9 mouse cellular contexts compared by ENCODE assay signal in the genomic region with DNA sequence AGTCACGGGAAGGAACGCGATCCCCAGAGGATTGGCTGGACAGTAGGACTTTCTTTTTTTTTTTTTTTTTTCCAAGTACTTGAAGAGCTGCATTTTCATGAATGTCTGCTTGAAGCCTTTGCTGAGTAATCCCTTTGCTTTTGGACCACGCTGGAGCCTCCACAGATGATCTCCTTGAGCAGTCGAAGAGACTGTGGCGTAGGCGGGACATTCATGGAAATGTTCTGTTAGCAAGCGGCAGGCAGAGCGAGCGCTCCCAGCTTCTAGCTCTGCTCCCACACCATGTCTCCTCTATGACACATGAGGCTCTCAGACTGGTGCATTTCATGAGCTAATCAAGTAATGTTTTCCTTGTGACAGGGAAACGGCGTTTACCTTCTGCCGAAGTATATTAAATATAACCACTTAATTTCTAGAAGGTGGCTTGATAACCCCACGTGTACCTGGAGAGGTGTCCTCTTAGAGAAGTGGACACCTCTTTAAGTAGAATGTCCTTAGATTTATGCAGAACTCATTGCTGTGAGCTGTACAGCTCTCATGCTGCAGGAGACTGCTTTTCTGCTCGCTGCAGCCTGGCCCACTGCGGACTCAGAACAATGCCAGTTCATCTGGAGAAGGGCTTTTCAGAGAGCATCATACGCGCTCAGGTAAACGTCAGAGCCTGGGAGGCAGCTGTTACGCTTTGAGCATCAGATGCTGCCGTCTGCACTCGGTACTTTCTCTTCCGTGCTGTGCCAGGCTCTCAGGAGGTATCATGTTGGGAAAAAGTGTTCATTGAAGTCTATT.
DNase-seq lines count a peak whose midpoint lies in the region; ATAC-seq and TF ChIP-seq lines count a peak whose summit lies in the region.
"Had no signal": no experiment of that assay in that cellular context is flagged by ENCODE, and none has a peak within 500 bp of the region (broad histone marks: within the 10 kb centered on the region; RNA-seq: fewer than 3 reads in every experiment).

No protein-coding gene starts in this region.

- ATAC-seq in forebrain, embryonic 14.5 days = no peak
- ATAC-seq in lung, embryonic 14.5 days (ENCODE audit: insufficient read depth) = no peak
- no peak for ATAC-seq in erythroid progenitor cell, adult 5-6 weeks (replicated peaks; ENCODE audit: low FRiP score, poor library complexity, severe bottlenecking)

- no peak overlapping the region for H3K4me2 ChIP-seq in forebrain, embryonic 14.5 days (ENCODE audit: low read length)
- H3K4me2 ChIP-seq in lung, embryonic 14.5 days = 0 out of 2 replicates have a peak overlapping the region, but pooled peaks have one; percentile 7
- H3K4me2 ChIP-seq: liver, embryonic 13.5 days had no signal

- peaks cover 12% of the 10 kb centered on the region; the same call in 1 of the 2 replicates for H3K4me1 ChIP-seq in forebrain, embryonic 14.5 days (ENCODE audit: control insufficient read depth, insufficient read depth, low read length)
- peaks cover 27% of the 10 kb centered on the region for H3K4me1 ChIP-seq in forebrain, embryonic 10.5 days
- 0 out of 2 replicates have a peak, but pooled peaks cover 12% of the 10 kb centered on the region for H3K4me1 ChIP-seq in lung, embryonic 14.5 days (ENCODE audit: insufficient read depth)

- H3K9ac ChIP-seq in forebrain, embryonic 14.5 days (ENCODE audit: low read length) = no peak overlapping the region
- H3K9ac ChIP-seq in lung, embryonic 14.5 days = no peak overlapping the region
- H3K9ac ChIP-seq: liver, embryonic 13.5 days had no signal

- no peak overlapping the region for H3K4me3 ChIP-seq in forebrain, embryonic 14.5 days (ENCODE audit: low read depth, low read length)
- no peak overlapping the region for H3K4me3 ChIP-seq in forebrain, embryonic 10.5 days
- H3K4me3 ChIP-seq in lung, embryonic 14.5 days (ENCODE audit: low read depth, low read length) = no peak overlapping the region
- H3K4me3 ChIP-seq: liver, embryonic 13.5 days had no signal

- peak; percentile 32 for DNase-seq in forebrain, embryonic 14.5 days (ENCODE audit: low spot score)
- DNase-seq in forebrain, embryonic 10.5 days (ENCODE audit: extremely low spot score, low spot score) = no peak
- no peak for DNase-seq in lung, embryonic 14.5 days
- DNase-seq in lung, postnatal 14 days = no peak
- peak; percentile 43 to 54 for DNase-seq in layer of hippocampus, postnatal 10 days (ENCODE audit: low spot score in 2 of 2)
- DNase-seq in right cerebral cortex, postnatal 10 days (ENCODE audit: low spot score in 2 of 2) = peak; percentile 85 to 92
- no peak for DNase-seq in natural killer cell, adult 2 months (ENCODE audit: low spot score in 2 of 2)
- DNase-seq: liver, embryonic 13.5 days had no signal

- TF ChIP-seq CTCF in lung, embryonic 14.5 days (IDR thresholded peaks at IDR 0.05; ENCODE audit: low read depth) = no peak

- 65% methylated on average over 23 of the region's 23 CpGs for WGBS in forebrain, embryonic 14.5 days
- 82% methylated on average over 23 of the region's 23 CpGs for WGBS in forebrain, embryonic 10.5 days
- 62% methylated on average over 23 of the region's 23 CpGs for WGBS in lung, embryonic 14.5 days

- no peaks in the 10 kb centered on the region for H3K36me3 ChIP-seq in forebrain, embryonic 14.5 days (ENCODE audit: control insufficient read depth, insufficient read depth, low read length)
- no peaks in the 10 kb centered on the region for H3K36me3 ChIP-seq in forebrain, embryonic 10.5 days (replicated peaks)
- no peaks in the 10 kb centered on the region for H3K36me3 ChIP-seq in lung, embryonic 14.5 days (ENCODE audit: insufficient read depth)
- H3K36me3 ChIP-seq: liver, embryonic 13.5 days had no signal

- no peaks in the 10 kb centered on the region for H3K9me3 ChIP-seq in forebrain, embryonic 14.5 days (replicated peaks; ENCODE audit: control insufficient read depth, low read length)
- H3K9me3 ChIP-seq in forebrain, embryonic 10.5 days = no peaks in the 10 kb centered on the region
- no peaks in the 10 kb centered on the region for H3K9me3 ChIP-seq in lung, embryonic 14.5 days (ENCODE audit: low read depth, low read length)
- H3K9me3 ChIP-seq: liver, embryonic 13.5 days had no signal

- no peaks in the 10 kb centered on the region for H3K27me3 ChIP-seq in forebrain, embryonic 14.5 days (replicated peaks; ENCODE audit: control insufficient read depth, insufficient read depth, low read length)
- H3K27me3 ChIP-seq in forebrain, embryonic 10.5 days (ENCODE audit: poor library complexity, severe bottlenecking) = no peaks in the 10 kb centered on the region
- no peaks in the 10 kb centered on the region for H3K27me3 ChIP-seq in lung, embryonic 14.5 days (ENCODE audit: insufficient read depth, low read length)
- H3K27me3 ChIP-seq: liver, embryonic 13.5 days had no signal

- H3K27ac ChIP-seq in forebrain, embryonic 14.5 days (ENCODE audit: low read depth, low read length) = no peak overlapping the region
- no peak overlapping the region for H3K27ac ChIP-seq in forebrain, embryonic 10.5 days
- H3K27ac ChIP-seq in lung, embryonic 14.5 days (ENCODE audit: low read depth) = no peak overlapping the region
- H3K27ac ChIP-seq: liver, embryonic 13.5 days had no signal

Comparison
In these comparisons a context has a peak if more than half of its experiments do, and no peak if none do; other contexts are left out.
1. DNase-seq: peak in forebrain, embryonic 14.5 days (single experiment), layer of hippocampus, postnatal 10 days (2 of 2) and right cerebral cortex, postnatal 10 days (2 of 2); none in forebrain, embryonic 10.5 days (single experiment), lung, embryonic 14.5 days (single experiment), lung, postnatal 14 days (single experiment) and natural killer cell, adult 2 months (0 of 2).